Mouse (Mus musculus) liver, adult 2 months (tissue): ENCODE measurements around the gene Tcf20.

ENCODE experiments used
- CTCF ChIP-seq: fragments of 200-500 bp; IDR thresholded peaks from 2 replicates; pipeline ENCODE4 v1.5.1; 2011; ENCODE audit warnings: low read depth, low read length, control low read depth
- POLR2A ChIP-seq: fragments of 200-500 bp; IDR thresholded peaks from 2 replicates; pipeline ENCODE4 v1.6.1; 2011; ENCODE audit warnings: low read length, control low read depth; ENCODE audit not compliant: insufficient read depth; ENCODE audit errors: extremely low read depth

DNA sequence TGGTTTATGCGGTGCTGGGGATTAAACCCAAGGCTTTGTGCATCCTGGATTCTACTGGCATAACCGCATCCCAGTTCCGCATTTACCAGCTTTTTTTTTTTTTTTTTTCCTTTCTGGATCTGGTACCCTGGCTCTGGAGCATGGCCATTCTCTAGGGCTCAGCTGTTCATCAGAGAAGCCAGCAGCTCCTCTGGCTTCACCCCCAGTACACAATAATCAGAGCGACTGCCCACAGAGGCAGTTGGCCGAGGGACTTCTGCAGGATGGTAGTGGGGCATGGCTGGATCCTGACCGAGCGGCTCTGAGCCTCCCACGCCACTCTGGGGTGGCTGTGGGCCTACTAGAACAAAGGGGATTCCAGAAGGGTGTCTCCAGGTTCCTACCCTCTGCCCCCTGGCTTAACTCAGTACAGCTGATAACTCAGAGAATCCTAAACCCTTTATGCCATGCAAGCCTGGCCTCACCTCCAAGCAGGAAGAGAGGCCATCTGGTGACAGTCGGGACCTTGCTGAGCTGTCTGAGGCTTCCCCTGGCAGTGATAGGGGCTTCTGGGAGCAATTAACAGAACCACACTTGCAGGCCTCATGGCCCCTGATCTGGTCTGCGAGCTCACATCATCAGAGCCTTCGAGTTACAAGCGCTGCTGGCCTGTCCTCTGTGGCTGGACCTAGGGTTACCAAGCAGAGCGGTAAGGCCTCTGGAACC, 4.6 kb upstream of the Tcf20 start:
- TF ChIP-seq CTCF (no peak), POLR2A (no peak)
